Mouse (Mus musculus) activated CD4-positive, CD25-positive, alpha-beta regulatory T cell, adult 4 months (primary cell): ENCODE measurements around the gene Ino80d. TPM values are rescaled to one million over a fixed set of nuclear protein-coding genes. Genes with fewer than 3 reads are reported as not detected.

Experiments used
- ATAC-seq: one replicate; pipeline ENCODE4 v1.8.0; 2017
- polyA plus RNA-seq, 2 experiments: library from polyadenylated mRNA; unstranded; fragments of 100-300 nt; shearing (Covaris generic); gene quantifications; one replicate each; pipeline ENCODE4 v1.2.1; 2017

Ino80d gene
- polyA plus RNA-seq, 2 experiments from 2014 or later: 20.9 to 23.0 TPM

- no peak for ATAC-seq
These were observed 206.0 kb downstream of the Ino80d start for GRCm38 (mm10) chr1:62908508-62908907.

Other genes starting within 250 kb of the Ino80d start
- gene Eef1b2, start 62.2 kb upstream of the Ino80d start, polyA plus RNA-seq: 1,000 to 10,000 TPM; 1,216 to 1,318 TPM
- gene Ndufs1, start 62.2 kb upstream of the Ino80d start, polyA plus RNA-seq: 100 to 1,000 TPM; 105 to 118 TPM
- gene Gpr1, start 99.9 kb upstream of the Ino80d start, polyA plus RNA-seq: under 1 TPM in 1 of 2 experiments, not detected in 1; 0.46 TPM
- gene Zdbf2, start 158.6 kb upstream of the Ino80d start, polyA plus RNA-seq: not detected